Mouse (Mus musculus) liver, postnatal 0 days (tissue): ENCODE data around the gene Zpbp2.

Source experiments
- CTCF ChIP-seq: sonication (generic); IDR thresholded peaks from 2 replicates; pipeline ENCODE4 v1.5.1; 2016; ENCODE audit warnings: antibody characterized with exemption, low read depth
- EP300 ChIP-seq: IDR thresholded peaks from 2 replicates; pipeline ENCODE4 v1.6.1; 2016; ENCODE audit warnings: antibody characterized with exemption, low read depth, mild to moderate bottlenecking

- TF ChIP-seq CTCF (no peak), EP300 (no peak)
Measured at GRCm38 (mm10) chr11:98598851-98599290, 48.0 kb downstream of the Zpbp2 start.
